Mouse (Mus musculus): ENCODE results near the gene Ret. TPM values are rescaled to one million over a fixed set of nuclear protein-coding genes. Genes with fewer than 3 reads are reported as not detected.

The Ret gene
- polyA plus RNA-seq, 1 experiment from 2014 or later = 1.9 TPM

GRCm38 (mm10) chr6:118138731-118139709, 58.5 kb downstream of the Ret start, which contains the start of gene Csgalnact2:
Gene Csgalnact2 (minus strand): TSS chr6:118139140.
- Histone ChIP-seq H3K4me2 (replicated peaks) (peak within 1 kb of the TSS; percentile 49), H3K9me3 (no peaks in the 10 kb centered on the region), H3K9ac (peak within 1 kb of the TSS; percentile 74), H3K4me1 (no peaks in the 10 kb centered on the region), H3K36me3 (no peaks in the 10 kb centered on the region), H3K4me3 (peak within 1 kb of the TSS; percentile 69), H3K27ac (peak within 1 kb of the TSS; percentile 72), H3K27me3 (no peaks in the 10 kb centered on the region)
- ATAC-seq (ENCODE audit: insufficient number of reproducible peaks, insufficient read depth, low FRiP score, low TSS enrichment) = peak; percentile 94
- 8% methylated on average over 54 of the region's 66 CpGs for WGBS

GRCm38 (mm10) chr6:118137148-118137547, 60.4 kb downstream of the Ret start:
- no peak overlapping the region for H3K9ac ChIP-seq

GRCm38 (mm10) chr6:118134461-118134860, 63.1 kb downstream of the Ret start:
- WGBS = 40% methylated on average over 1 of the region's 1 CpGs
- ATAC-seq (ENCODE audit: insufficient number of reproducible peaks, insufficient read depth, low FRiP score, low TSS enrichment) = no peak

More at GRCm38 (mm10) chr6:118137148-118137547, 60.4 kb downstream of the Ret start:
- Histone ChIP-seq H3K4me1 (no peaks in the 10 kb centered on the region), H3K4me3 (no peak overlapping the region), H3K27me3 (no peaks in the 10 kb centered on the region), H3K36me3 (no peaks in the 10 kb centered on the region), H3K9me3 (no peaks in the 10 kb centered on the region), H3K4me2 (replicated peaks) (no peak overlapping the region), H3K27ac (no peak overlapping the region)
- ATAC-seq (ENCODE audit: insufficient number of reproducible peaks, insufficient read depth, low FRiP score, low TSS enrichment) = no peak
- WGBS = 85% methylated on average over 2 of the region's 2 CpGs

GRCm38 (mm10) chr6:118130022-118130421, 67.5 kb downstream of the Ret start:
- no peaks in the 10 kb centered on the region for H3K36me3 ChIP-seq
- no peak overlapping the region for H3K9ac ChIP-seq
- no peak for ATAC-seq (ENCODE audit: insufficient number of reproducible peaks, insufficient read depth, low FRiP score, low TSS enrichment)
- no peaks in the 10 kb centered on the region for H3K4me1 ChIP-seq
- H3K27ac ChIP-seq = no peak overlapping the region
- H3K4me3 ChIP-seq = no peak overlapping the region
- 55% methylated on average over 2 of the region's 2 CpGs for WGBS
- no peak overlapping the region for H3K4me2 ChIP-seq (replicated peaks)
- no peaks in the 10 kb centered on the region for H3K27me3 ChIP-seq
- no peaks in the 10 kb centered on the region for H3K9me3 ChIP-seq

More at GRCm38 (mm10) chr6:118134461-118134860, 63.1 kb downstream of the Ret start:
- Histone ChIP-seq H3K9me3 (no peaks in the 10 kb centered on the region), H3K4me1 (no peaks in the 10 kb centered on the region), H3K9ac (no peak overlapping the region), H3K27ac (no peak overlapping the region), H3K4me2 (replicated peaks) (no peak overlapping the region), H3K4me3 (no peak overlapping the region), H3K36me3 (no peaks in the 10 kb centered on the region), H3K27me3 (no peaks in the 10 kb centered on the region)

GRCm38 (mm10) chr6:118127827-118128487, 69.6 kb downstream of the Ret start:
- Histone ChIP-seq H3K27ac (no peak overlapping the region), H3K4me3 (no peak overlapping the region), H3K4me2 (replicated peaks) (no peak overlapping the region), H3K27me3 (no peaks in the 10 kb centered on the region), H3K4me1 (no peaks in the 10 kb centered on the region), H3K9ac (no peak overlapping the region), H3K36me3 (peaks cover 8% of the 10 kb centered on the region), H3K9me3 (no peaks in the 10 kb centered on the region)
- WGBS = 78% methylated on average over 6 of the region's 6 CpGs
- ATAC-seq (ENCODE audit: insufficient number of reproducible peaks, insufficient read depth, low FRiP score, low TSS enrichment) = no peak

- no peaks in the 10 kb centered on the region for H3K4me1 ChIP-seq
- peaks cover 12% of the 10 kb centered on the region for H3K36me3 ChIP-seq
- H3K4me2 ChIP-seq (replicated peaks) = no peak overlapping the region
- no peak overlapping the region for H3K4me3 ChIP-seq
- no peaks in the 10 kb centered on the region for H3K27me3 ChIP-seq
- H3K9me3 ChIP-seq = no peaks in the 10 kb centered on the region
- 70% methylated on average over 7 of the region's 7 CpGs for WGBS
- no peak overlapping the region for H3K9ac ChIP-seq
- no peak overlapping the region for H3K27ac ChIP-seq
- ATAC-seq (ENCODE audit: insufficient number of reproducible peaks, insufficient read depth, low FRiP score, low TSS enrichment) = no peak
These were observed 70.3 kb downstream of the Ret start for GRCm38 (mm10) chr6:118127198-118127597.

- no peak overlapping the region for H3K9ac ChIP-seq
- peaks cover 12% of the 10 kb centered on the region for H3K36me3 ChIP-seq
- no peak overlapping the region for H3K4me3 ChIP-seq
- ATAC-seq (ENCODE audit: insufficient number of reproducible peaks, insufficient read depth, low FRiP score, low TSS enrichment) = no peak
- H3K4me1 ChIP-seq = no peaks in the 10 kb centered on the region
- H3K27ac ChIP-seq = no peak overlapping the region
- no peaks in the 10 kb centered on the region for H3K27me3 ChIP-seq
- no peaks in the 10 kb centered on the region for H3K9me3 ChIP-seq
- H3K4me2 ChIP-seq (replicated peaks) = no peak overlapping the region
These were observed 70.9 kb downstream of the Ret start for GRCm38 (mm10) chr6:118126577-118126976.

DNA sequence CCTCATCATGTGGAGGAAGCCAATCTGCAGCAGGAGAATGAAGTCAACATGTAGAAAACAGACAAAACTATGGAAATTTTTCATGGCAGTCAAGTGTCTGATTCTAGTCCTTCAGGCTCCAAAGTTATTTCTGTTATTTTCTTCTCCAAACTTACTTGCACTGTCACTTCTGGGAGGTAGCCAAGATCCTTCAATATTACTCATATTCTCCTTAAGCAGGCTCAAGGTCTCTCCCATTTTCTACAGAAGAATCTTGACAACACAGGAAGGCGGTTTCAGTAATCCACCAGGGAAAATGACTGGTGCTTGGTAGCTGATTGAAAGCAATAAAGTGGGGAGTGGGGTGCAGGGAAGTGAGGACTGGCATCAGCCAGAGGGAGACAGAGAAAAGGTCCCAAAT, 74.8 kb downstream of the Ret start:
- Histone ChIP-seq H3K4me2 (replicated peaks) (no peak overlapping the region), H3K4me3 (no peak overlapping the region), H3K4me1 (no peaks in the 10 kb centered on the region), H3K36me3 (peaks cover 12% of the 10 kb centered on the region), H3K9ac (no peak overlapping the region), H3K9me3 (no peaks in the 10 kb centered on the region), H3K27ac (no peak overlapping the region), H3K27me3 (no peaks in the 10 kb centered on the region)
- 80% methylated on average over 1 of the region's 1 CpGs for WGBS
- ATAC-seq (ENCODE audit: insufficient number of reproducible peaks, insufficient read depth, low FRiP score, low TSS enrichment) = no peak

GRCm38 (mm10) chr6:118111810-118112209, 85.7 kb downstream of the Ret start:
- Histone ChIP-seq H3K4me2 (replicated peaks) (no peak overlapping the region), H3K9me3 (no peaks in the 10 kb centered on the region), H3K4me3 (no peak overlapping the region), H3K27ac (no peak overlapping the region), H3K4me1 (no peaks in the 10 kb centered on the region), H3K9ac (no peak overlapping the region), H3K36me3 (0 out of 2 replicates have a peak, but pooled peaks cover 10% of the 10 kb centered on the region), H3K27me3 (no peaks in the 10 kb centered on the region)
- no peak for ATAC-seq (ENCODE audit: insufficient number of reproducible peaks, insufficient read depth, low FRiP score, low TSS enrichment)
- WGBS = 67% methylated on average over 1 of the region's 1 CpGs

Other genes with a start within 250 kb of the Ret start
- 0.12 and 0.27 TPM in 2 replicates for gene Rasgef1a, start 186.3 kb downstream of the Ret start, polyA plus RNA-seq (2016; fragmentation: Nextera tagmentation; extraction: Ambion mirVana)
- 12.0 and 14.2 TPM in 2 replicates for gene Csgalnact2, start 58.6 kb downstream of the Ret start, polyA plus RNA-seq (2016; fragmentation: Nextera tagmentation; extraction: Ambion mirVana)
- 45.1 and 49.8 TPM in 2 replicates for gene Bms1, start 221.8 kb upstream of the Ret start, polyA plus RNA-seq (2016; fragmentation: Nextera tagmentation; extraction: Ambion mirVana)

Data from embryonic facial prominence, embryonic 12.5 days (tissue).